Mouse (Mus musculus): ENCODE results near the gene Polr3f. TPM values are rescaled to one million over a fixed set of nuclear protein-coding genes. Genes with fewer than 3 reads are reported as not detected.
A peak's percentile ranks its signal among the peaks of the same experiment; 100 is the strongest.

Gene Polr3f
- polyA plus RNA-seq, 1 experiment = 17.4 TPM

DNA sequence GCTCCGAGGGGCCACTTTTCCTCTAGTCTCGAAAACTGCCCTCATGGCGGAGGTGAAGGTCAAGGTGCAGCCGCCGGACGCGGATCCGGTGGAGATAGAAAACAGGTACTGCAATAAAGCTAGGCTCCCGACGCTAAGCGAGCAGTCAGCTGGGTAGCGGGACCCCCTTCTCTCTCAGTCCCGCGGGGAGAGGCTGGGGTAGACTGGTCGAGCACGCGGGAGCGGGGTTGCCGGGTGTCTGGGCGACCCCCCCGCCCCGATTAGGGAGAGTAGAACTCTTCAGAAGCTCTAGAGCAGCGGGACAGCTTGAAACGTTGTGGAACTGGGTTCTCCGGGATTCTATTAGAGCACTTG lies 280 bp downstream of the Polr3f start:
- TF ChIP-seq CTCF (IDR thresholded peaks at IDR 0.05; ENCODE audit: extremely low read depth, insufficient read depth, low read length) (no peak), POLR2A (IDR thresholded peaks at IDR 0.05; ENCODE audit: extremely low read depth, insufficient read depth, low read length) (no peak)
- Histone ChIP-seq H3K4me3 (ENCODE audit: insufficient read depth, low read length) (peak overlapping the region; percentile 94), H3K27ac (ENCODE audit: insufficient read depth, low read length) (no peak overlapping the region), H3K4me1 (ENCODE audit: control insufficient read depth, insufficient read depth, low read length) (peaks cover 3% of the 10 kb centered on the region; the same call in 1 of the 2 replicates)

GRCm38 (mm10) chr2:144537123-144537522 lies 9.6 kb downstream of the Polr3f start:
- Histone ChIP-seq H3K4me3 (ENCODE audit: insufficient read depth, low read length) (no peak overlapping the region), H3K4me1 (ENCODE audit: control insufficient read depth, insufficient read depth, low read length) (no peaks in the 10 kb centered on the region), H3K27ac (ENCODE audit: insufficient read depth, low read length) (no peak overlapping the region)
- TF ChIP-seq CTCF (IDR thresholded peaks at IDR 0.05; ENCODE audit: extremely low read depth, insufficient read depth, low read length) (no peak), POLR2A (IDR thresholded peaks at IDR 0.05; ENCODE audit: extremely low read depth, insufficient read depth, low read length) (no peak)

DNA sequence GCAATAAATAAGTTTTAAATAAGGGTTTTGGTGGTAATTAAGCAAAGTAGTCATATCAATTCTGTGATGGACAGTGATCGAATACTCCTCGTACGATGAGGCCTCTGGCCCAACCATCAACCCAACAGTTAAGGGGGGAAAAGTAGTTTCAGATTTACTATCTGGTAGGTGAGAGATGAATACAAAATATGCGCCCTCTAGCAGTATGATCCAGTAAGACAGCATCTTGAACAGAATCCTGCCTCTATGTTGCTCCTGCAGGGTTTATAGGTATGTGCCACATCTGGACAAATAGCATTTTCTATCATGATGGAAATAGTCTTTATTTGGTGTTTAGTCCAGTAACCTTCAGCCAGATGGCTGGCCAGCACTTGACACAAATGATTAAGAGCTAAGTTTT lies 13.7 kb downstream of the Polr3f start:
- Histone ChIP-seq H3K4me1 (ENCODE audit: control insufficient read depth, insufficient read depth, low read length) (no peaks in the 10 kb centered on the region), H3K27ac (ENCODE audit: insufficient read depth, low read length) (no peak overlapping the region)

GRCm38 (mm10) chr2:144543670-144544069 lies 16.2 kb downstream of the Polr3f start:
- TF ChIP-seq CTCF (IDR thresholded peaks at IDR 0.05; ENCODE audit: extremely low read depth, insufficient read depth, low read length) (no peak), POLR2A (IDR thresholded peaks at IDR 0.05; ENCODE audit: extremely low read depth, insufficient read depth, low read length) (no peak)
- no peaks in the 10 kb centered on the region for H3K4me1 ChIP-seq (ENCODE audit: control insufficient read depth, insufficient read depth, low read length)

More for the DNA sequence above, 13.7 kb downstream of the Polr3f start:
- H3K4me3 ChIP-seq (ENCODE audit: insufficient read depth, low read length) = no peak overlapping the region
- TF ChIP-seq POLR2A (IDR thresholded peaks at IDR 0.05; ENCODE audit: extremely low read depth, insufficient read depth, low read length) (no peak), CTCF (IDR thresholded peaks at IDR 0.05; ENCODE audit: extremely low read depth, insufficient read depth, low read length) (0 out of 2 replicates have a peak, but pooled peaks have one; percentile 0)

GRCm38 (mm10) chr2:144544630-144545029 lies 17.1 kb downstream of the Polr3f start:
- Histone ChIP-seq H3K27ac (ENCODE audit: insufficient read depth, low read length) (no peak overlapping the region), H3K4me1 (ENCODE audit: control insufficient read depth, insufficient read depth, low read length) (peaks cover 2% of the 10 kb centered on the region), H3K4me3 (ENCODE audit: insufficient read depth, low read length) (no peak overlapping the region)
- TF ChIP-seq POLR2A (IDR thresholded peaks at IDR 0.05; ENCODE audit: extremely low read depth, insufficient read depth, low read length) = no peak
- no peak for TF ChIP-seq CTCF (IDR thresholded peaks at IDR 0.05; ENCODE audit: extremely low read depth, insufficient read depth, low read length)

More at GRCm38 (mm10) chr2:144543670-144544069, 16.2 kb downstream of the Polr3f start:
- no peak overlapping the region for H3K4me3 ChIP-seq (ENCODE audit: insufficient read depth, low read length)
- H3K27ac ChIP-seq (ENCODE audit: insufficient read depth, low read length) = no peak overlapping the region

GRCm38 (mm10) chr2:144545061-144545460 lies 17.5 kb downstream of the Polr3f start:
- Histone ChIP-seq H3K4me3 (ENCODE audit: insufficient read depth, low read length) (no peak overlapping the region), H3K27ac (ENCODE audit: insufficient read depth, low read length) (no peak overlapping the region), H3K4me1 (ENCODE audit: control insufficient read depth, insufficient read depth, low read length) (peaks cover 2% of the 10 kb centered on the region)
- TF ChIP-seq POLR2A (IDR thresholded peaks at IDR 0.05; ENCODE audit: extremely low read depth, insufficient read depth, low read length) = no peak
- TF ChIP-seq CTCF (IDR thresholded peaks at IDR 0.05; ENCODE audit: extremely low read depth, insufficient read depth, low read length) = no peak

GRCm38 (mm10) chr2:144545481-144545880 lies 18.0 kb downstream of the Polr3f start:
- Histone ChIP-seq H3K27ac (ENCODE audit: insufficient read depth, low read length) (no peak overlapping the region), H3K4me3 (ENCODE audit: insufficient read depth, low read length) (no peak overlapping the region)
- TF ChIP-seq POLR2A (IDR thresholded peaks at IDR 0.05; ENCODE audit: extremely low read depth, insufficient read depth, low read length) = no peak
- no peak for TF ChIP-seq CTCF (IDR thresholded peaks at IDR 0.05; ENCODE audit: extremely low read depth, insufficient read depth, low read length)

GRCm38 (mm10) chr2:144547559-144547958 lies 20.0 kb downstream of the Polr3f start:
- TF ChIP-seq POLR2A (IDR thresholded peaks at IDR 0.05; ENCODE audit: extremely low read depth, insufficient read depth, low read length) (no peak), CTCF (IDR thresholded peaks at IDR 0.05; ENCODE audit: extremely low read depth, insufficient read depth, low read length) (no peak)
- Histone ChIP-seq H3K4me1 (ENCODE audit: control insufficient read depth, insufficient read depth, low read length) (peaks cover 2% of the 10 kb centered on the region), H3K4me3 (ENCODE audit: insufficient read depth, low read length) (no peak overlapping the region), H3K27ac (ENCODE audit: insufficient read depth, low read length) (no peak overlapping the region)

More at GRCm38 (mm10) chr2:144545481-144545880, 18.0 kb downstream of the Polr3f start:
- peaks cover 2% of the 10 kb centered on the region for H3K4me1 ChIP-seq (ENCODE audit: control insufficient read depth, insufficient read depth, low read length)

- peaks cover 2% of the 10 kb centered on the region for H3K4me1 ChIP-seq (ENCODE audit: control insufficient read depth, insufficient read depth, low read length)
- TF ChIP-seq POLR2A (IDR thresholded peaks at IDR 0.05; ENCODE audit: extremely low read depth, insufficient read depth, low read length) (peak; percentile 78), CTCF (IDR thresholded peaks at IDR 0.05; ENCODE audit: extremely low read depth, insufficient read depth, low read length) (no peak)
- H3K27ac ChIP-seq (ENCODE audit: insufficient read depth, low read length) = no peak within 1 kb of the TSS
- H3K4me3 ChIP-seq (ENCODE audit: insufficient read depth, low read length) = peak within 1 kb of the TSS; percentile 69
These were observed 23.0 kb downstream of the Polr3f start, which contains the start of gene Rbbp9 for GRCm38 (mm10) chr2:144550529-144550928. Rbbp9 (minus strand) TSS chr2:144550869.

DNA sequence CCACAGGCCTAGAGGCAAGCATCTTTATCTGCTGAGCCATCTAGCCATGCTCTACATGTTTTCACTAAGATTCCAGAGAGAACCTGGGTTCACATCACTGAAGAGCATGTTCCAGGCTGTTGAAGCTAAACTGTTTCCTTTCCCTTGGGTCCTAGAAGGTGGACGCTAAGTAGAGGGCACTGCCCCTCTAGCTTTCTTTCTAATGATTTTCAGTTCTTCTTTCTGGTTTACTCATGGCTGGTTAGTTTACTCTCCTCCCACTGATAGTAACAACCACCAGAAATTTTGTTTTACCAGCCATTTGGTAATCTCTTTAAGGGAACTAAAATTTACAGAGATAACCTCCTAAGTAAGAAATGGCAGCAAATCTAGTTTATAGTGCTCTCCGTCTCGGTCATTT lies 26.4 kb downstream of the Polr3f start:
- TF ChIP-seq POLR2A (IDR thresholded peaks at IDR 0.05; ENCODE audit: extremely low read depth, insufficient read depth, low read length) (no peak), CTCF (IDR thresholded peaks at IDR 0.05; ENCODE audit: extremely low read depth, insufficient read depth, low read length) (no peak)
- Histone ChIP-seq H3K4me3 (ENCODE audit: insufficient read depth, low read length) (no peak overlapping the region), H3K27ac (ENCODE audit: insufficient read depth, low read length) (no peak overlapping the region), H3K4me1 (ENCODE audit: control insufficient read depth, insufficient read depth, low read length) (peaks cover 2% of the 10 kb centered on the region)
